Mouse (Mus musculus): ENCODE results near the gene Zbtb8os. TPM values are rescaled to one million over a fixed set of nuclear protein-coding genes. Genes with fewer than 3 reads are reported as not detected.

Gene Zbtb8os
- polyA plus RNA-seq, 1 experiment from 2014 or later: 31.1 TPM

- Histone ChIP-seq H3K27ac (no peak overlapping the region), H3K4me1 (peaks cover 11% of the 10 kb centered on the region), H3K4me2 (no peak overlapping the region), H3K36me3 (no peaks in the 10 kb centered on the region), H3K4me3 (no peak overlapping the region), H3K9ac (no peak overlapping the region), H3K9me3 (replicated peaks) (no peaks in the 10 kb centered on the region), H3K27me3 (replicated peaks) (peaks cover 5% of the 10 kb centered on the region; the same call in 1 of the 2 replicates)
- no peak for ATAC-seq
- WGBS (ENCODE audit: insufficient replicate concordance): 79% methylated on average over 5 of the region's 5 CpGs
These were observed 27.3 kb downstream of the Zbtb8os start for GRCm38 (mm10) chr4:129362771-129363170.

GRCm38 (mm10) chr4:129363463-129363862 is 28.0 kb downstream of the Zbtb8os start:
- no peak overlapping the region for H3K9ac ChIP-seq
- H3K4me2 ChIP-seq: no peak overlapping the region
- H3K27me3 ChIP-seq (replicated peaks): peaks cover 5% of the 10 kb centered on the region; the same call in 1 of the 2 replicates
- H3K4me3 ChIP-seq: no peak overlapping the region
- no peak for ATAC-seq
- H3K4me1 ChIP-seq: peaks cover 11% of the 10 kb centered on the region
- H3K9me3 ChIP-seq (replicated peaks): no peaks in the 10 kb centered on the region
- 81% methylated on average over 9 of the region's 9 CpGs for WGBS (ENCODE audit: insufficient replicate concordance)
- H3K27ac ChIP-seq: no peak overlapping the region
- no peaks in the 10 kb centered on the region for H3K36me3 ChIP-seq

DNA sequence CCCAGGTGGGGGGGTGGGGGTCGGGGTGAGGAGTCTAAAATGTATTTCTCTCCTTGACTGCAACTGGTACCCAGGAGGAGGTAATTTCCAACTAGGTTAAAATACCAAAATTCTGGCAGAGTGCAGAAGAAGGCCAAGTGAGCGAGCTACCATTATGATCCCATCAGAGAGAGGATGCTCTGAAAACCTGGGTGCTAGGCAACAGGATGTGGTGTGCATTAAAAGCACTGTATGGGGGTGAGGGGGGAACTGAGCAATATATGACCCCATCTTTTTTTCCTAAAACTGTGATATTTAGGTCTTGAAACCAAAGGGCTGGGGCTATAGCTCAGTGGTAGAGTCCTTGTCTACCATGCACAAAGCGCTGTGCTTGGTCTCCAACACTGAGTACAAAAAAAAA is 28.9 kb downstream of the Zbtb8os start:
- H3K9me3 ChIP-seq (replicated peaks): no peaks in the 10 kb centered on the region
- 72% methylated on average over 3 of the region's 3 CpGs for WGBS (ENCODE audit: insufficient replicate concordance)

DNA sequence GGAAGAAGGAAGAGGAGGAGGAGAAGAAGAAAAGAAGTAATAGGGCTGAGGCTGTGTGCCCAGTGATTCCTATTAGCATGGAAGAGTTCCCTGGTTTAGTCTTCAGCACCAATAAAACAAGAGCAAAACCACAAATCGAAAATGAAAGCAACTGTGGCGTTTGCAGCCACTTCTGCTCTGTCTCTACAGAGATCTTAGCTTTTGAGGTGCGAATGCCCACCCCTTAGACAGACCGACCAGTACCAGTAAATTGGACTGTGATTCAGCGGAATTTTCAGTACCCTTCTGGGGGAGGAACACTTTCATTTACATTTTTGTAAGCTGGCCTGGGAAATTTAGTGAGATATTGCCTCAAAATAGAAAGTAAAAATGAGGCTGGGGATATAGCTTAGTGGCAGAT is 29.7 kb downstream of the Zbtb8os start:
- Histone ChIP-seq H3K36me3 (no peaks in the 10 kb centered on the region), H3K9me3 (replicated peaks) (no peaks in the 10 kb centered on the region), H3K27me3 (replicated peaks) (peaks cover 2% of the 10 kb centered on the region; the same call in 1 of the 2 replicates), H3K4me2 (peak overlapping the region; percentile 28; the same call in 1 of the 2 replicates), H3K4me3 (no peak overlapping the region), H3K9ac (no peak overlapping the region), H3K4me1 (peaks cover 11% of the 10 kb centered on the region), H3K27ac (no peak overlapping the region)
- WGBS (ENCODE audit: insufficient replicate concordance): 62% methylated on average over 5 of the region's 5 CpGs
- no peak for ATAC-seq

More for the DNA sequence above, 28.9 kb downstream of the Zbtb8os start:
- peaks cover 11% of the 10 kb centered on the region for H3K4me1 ChIP-seq
- no peak overlapping the region for H3K9ac ChIP-seq
- no peaks in the 10 kb centered on the region for H3K36me3 ChIP-seq
- H3K27ac ChIP-seq: no peak overlapping the region
- no peak for ATAC-seq
- peaks cover 5% of the 10 kb centered on the region; the same call in 1 of the 2 replicates for H3K27me3 ChIP-seq (replicated peaks)
- no peak overlapping the region for H3K4me2 ChIP-seq
- no peak overlapping the region for H3K4me3 ChIP-seq

- H3K4me2 ChIP-seq: no peak overlapping the region
- H3K27me3 ChIP-seq (replicated peaks): peaks cover 19% of the 10 kb centered on the region
- no peak overlapping the region for H3K27ac ChIP-seq
- no peaks in the 10 kb centered on the region for H3K9me3 ChIP-seq (replicated peaks)
- no peak overlapping the region for H3K9ac ChIP-seq
- WGBS (ENCODE audit: insufficient replicate concordance): 80% methylated on average over 3 of the region's 3 CpGs
- ATAC-seq: no peak
- no peaks in the 10 kb centered on the region for H3K36me3 ChIP-seq
- peaks cover 40% of the 10 kb centered on the region for H3K4me1 ChIP-seq
- H3K4me3 ChIP-seq: no peak overlapping the region
These were observed 35.9 kb downstream of the Zbtb8os start for GRCm38 (mm10) chr4:129371391-129371790.

GRCm38 (mm10) chr4:129373202-129373976 is 37.9 kb downstream of the Zbtb8os start:
- no peaks in the 10 kb centered on the region for H3K9me3 ChIP-seq (replicated peaks)
- no peak for ATAC-seq
- H3K4me2 ChIP-seq: no peak overlapping the region
- peaks cover 58% of the 10 kb centered on the region for H3K4me1 ChIP-seq
- H3K9ac ChIP-seq: no peak overlapping the region
- no peak overlapping the region for H3K27ac ChIP-seq
- no peak overlapping the region for H3K4me3 ChIP-seq
- no peaks in the 10 kb centered on the region for H3K36me3 ChIP-seq
- 45% methylated on average over 8 of the region's 8 CpGs for WGBS (ENCODE audit: insufficient replicate concordance)
- H3K27me3 ChIP-seq (replicated peaks): peaks cover 39% of the 10 kb centered on the region

GRCm38 (mm10) chr4:129374219-129374755 is 38.8 kb downstream of the Zbtb8os start:
- H3K4me3 ChIP-seq: no peak overlapping the region
- H3K36me3 ChIP-seq: no peaks in the 10 kb centered on the region
- no peaks in the 10 kb centered on the region for H3K9me3 ChIP-seq (replicated peaks)
- H3K27me3 ChIP-seq (replicated peaks): peaks cover 48% of the 10 kb centered on the region
- H3K27ac ChIP-seq: no peak overlapping the region
- ATAC-seq: no peak
- H3K4me1 ChIP-seq: peaks cover 58% of the 10 kb centered on the region
- no peak overlapping the region for H3K9ac ChIP-seq
- no peak overlapping the region for H3K4me2 ChIP-seq
- WGBS (ENCODE audit: insufficient replicate concordance): 43% methylated on average over 11 of the region's 11 CpGs

DNA sequence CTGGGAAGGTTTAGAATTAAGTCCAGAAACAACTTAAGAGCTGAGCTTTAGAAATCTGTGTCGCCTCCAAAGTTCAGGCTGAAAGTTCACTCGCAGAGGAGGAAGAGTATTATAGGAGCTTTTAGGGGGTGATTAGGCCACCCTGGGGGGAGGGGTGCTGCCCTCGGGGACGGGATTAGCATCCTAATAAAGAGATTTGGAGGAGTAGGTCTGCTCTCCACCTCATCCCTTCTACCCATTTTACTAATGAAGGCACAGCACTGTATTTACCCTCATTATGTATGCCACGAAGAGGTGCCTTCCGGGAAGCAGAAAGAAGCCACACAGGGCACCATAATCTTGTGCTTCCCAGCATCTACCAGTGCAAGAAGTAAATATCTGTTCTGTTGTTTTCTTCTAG is 39.5 kb downstream of the Zbtb8os start:
- Histone ChIP-seq H3K36me3 (no peaks in the 10 kb centered on the region), H3K4me1 (peaks cover 58% of the 10 kb centered on the region), H3K27me3 (replicated peaks) (peaks cover 54% of the 10 kb centered on the region), H3K9me3 (replicated peaks) (no peaks in the 10 kb centered on the region), H3K9ac (no peak overlapping the region), H3K4me2 (no peak overlapping the region), H3K4me3 (no peak overlapping the region), H3K27ac (no peak overlapping the region)
- 42% methylated on average over 6 of the region's 6 CpGs for WGBS (ENCODE audit: insufficient replicate concordance)
- no peak for ATAC-seq

DNA sequence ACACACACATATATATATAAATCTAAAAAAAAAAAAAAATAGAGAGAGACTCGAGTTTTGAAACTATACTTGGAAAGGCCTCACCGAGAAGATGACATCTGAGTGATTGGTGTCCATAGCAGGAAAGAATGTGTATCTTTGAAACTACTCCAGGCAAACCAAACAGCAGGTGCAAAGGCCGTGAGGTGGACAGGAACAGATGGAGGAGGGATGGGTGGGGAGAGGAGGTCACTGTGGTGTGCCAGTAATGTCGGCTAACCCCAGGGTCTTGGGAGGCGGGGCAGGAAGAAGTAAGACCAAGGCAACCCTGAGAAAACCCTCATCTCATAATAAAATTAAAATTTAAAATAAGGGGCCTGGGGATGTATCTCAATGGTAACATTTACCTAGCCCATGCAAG is 40.3 kb downstream of the Zbtb8os start:
- no peak for ATAC-seq
- H3K36me3 ChIP-seq: no peaks in the 10 kb centered on the region
- no peaks in the 10 kb centered on the region for H3K9me3 ChIP-seq (replicated peaks)
- H3K4me3 ChIP-seq: no peak overlapping the region
- peak overlapping the region; percentile 95; the same call in 1 of the 2 replicates for H3K4me2 ChIP-seq
- 59% methylated on average over 5 of the region's 5 CpGs for WGBS (ENCODE audit: insufficient replicate concordance)
- no peak overlapping the region for H3K27ac ChIP-seq
- H3K27me3 ChIP-seq (replicated peaks): peaks cover 61% of the 10 kb centered on the region
- H3K4me1 ChIP-seq: peaks cover 58% of the 10 kb centered on the region
- H3K9ac ChIP-seq: no peak overlapping the region

DNA sequence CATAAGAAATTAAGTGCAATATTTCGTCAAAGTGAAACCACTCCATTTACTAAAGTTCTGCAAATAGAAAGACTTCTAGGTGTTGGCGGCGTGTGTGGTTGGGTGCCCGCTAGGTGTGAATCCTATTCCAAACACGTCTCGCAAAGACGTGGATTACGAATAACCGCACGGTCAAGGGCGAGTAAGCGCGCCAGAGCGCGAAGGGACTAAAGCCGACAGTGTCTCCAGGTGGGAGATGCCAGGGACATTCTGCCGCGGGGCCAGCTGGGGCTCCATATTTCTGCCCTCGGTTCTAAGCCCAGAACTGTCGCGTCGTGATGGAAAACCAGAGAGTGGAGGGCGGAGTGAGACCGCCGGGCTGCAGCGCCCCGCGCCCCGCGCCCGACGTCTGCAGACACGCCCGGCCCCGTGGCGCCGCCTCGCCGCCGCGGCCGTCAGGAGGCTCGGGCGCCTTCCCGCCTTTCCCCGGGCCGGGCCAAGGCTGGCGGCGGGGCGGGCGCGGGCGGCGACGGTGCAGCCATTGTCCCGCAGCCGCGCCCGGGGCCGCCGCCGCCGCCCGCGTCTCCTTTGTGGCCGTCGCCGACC is 41.6 kb downstream of the Zbtb8os start:
- peak overlapping the region; percentile 65 for H3K27ac ChIP-seq
- peak overlapping the region; percentile 80 for H3K4me3 ChIP-seq
- H3K4me1 ChIP-seq: peaks cover 58% of the 10 kb centered on the region
- peak overlapping the region; percentile 95 for H3K4me2 ChIP-seq
- no peaks in the 10 kb centered on the region for H3K9me3 ChIP-seq (replicated peaks)
- 1% methylated on average over 22 of the region's 68 CpGs for WGBS (ENCODE audit: insufficient replicate concordance)
- no peaks in the 10 kb centered on the region for H3K36me3 ChIP-seq
- H3K9ac ChIP-seq: peak overlapping the region; percentile 79
- H3K27me3 ChIP-seq (replicated peaks): peaks cover 61% of the 10 kb centered on the region
- peak; percentile 69 for ATAC-seq

GRCm38 (mm10) chr4:129377601-129378390 is 42.3 kb downstream of the Zbtb8os start, which contains the start of gene Zbtb8a:
TSS of gene Zbtb8a (minus strand) at chr4:129378116.
- peak; percentile 69 for ATAC-seq
- WGBS (ENCODE audit: insufficient replicate concordance): 1% methylated on average over 64 of the region's 65 CpGs

More at GRCm38 (mm10) chr4:129377601-129378390, 42.3 kb downstream of the Zbtb8os start, which contains the start of gene Zbtb8a:
- Histone ChIP-seq H3K9ac (peak within 1 kb of the TSS; percentile 79), H3K4me2 (peak within 1 kb of the TSS; percentile 95), H3K27me3 (replicated peaks) (peaks cover 61% of the 10 kb centered on the region), H3K36me3 (no peaks in the 10 kb centered on the region), H3K4me3 (peak within 1 kb of the TSS; percentile 80), H3K27ac (peak within 1 kb of the TSS; percentile 65), H3K9me3 (replicated peaks) (no peaks in the 10 kb centered on the region), H3K4me1 (peaks cover 53% of the 10 kb centered on the region)
